8 mouse cellular contexts compared by ENCODE assay signal in the genomic region with DNA sequence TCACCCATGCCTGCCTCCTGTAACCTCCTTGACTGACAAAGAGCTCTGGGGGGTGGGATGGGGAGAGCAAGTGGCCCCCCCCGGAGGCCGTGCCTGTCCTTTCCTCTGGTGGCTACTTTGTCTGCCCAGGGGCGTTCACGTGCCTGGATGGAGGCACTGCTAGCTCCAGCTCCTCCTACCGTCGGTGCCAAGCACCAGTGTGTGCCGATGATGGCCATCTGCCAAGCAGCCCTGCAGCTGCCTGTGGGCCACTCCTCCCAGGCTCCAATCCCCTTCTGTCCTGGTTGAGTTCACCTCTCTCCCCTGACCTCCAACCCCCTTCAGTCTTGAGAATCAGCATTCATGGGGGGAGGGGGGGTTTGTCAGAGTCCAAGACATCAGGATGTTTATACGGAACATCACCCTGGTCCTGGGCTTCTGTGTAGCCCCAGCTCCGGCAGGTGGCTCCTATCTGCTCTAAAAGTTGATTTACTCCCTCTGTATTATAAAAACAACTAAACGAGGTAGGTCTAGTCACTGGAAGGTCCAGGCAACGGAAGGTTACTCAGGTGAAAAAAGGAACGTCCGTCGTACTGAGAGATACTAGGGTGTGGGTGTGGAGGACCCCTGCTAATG. TPM values are rescaled to one million over a fixed set of nuclear protein-coding genes. Genes with fewer than 3 reads are reported as not detected.
DNase-seq lines count a peak whose midpoint lies in the region; ATAC-seq and TF ChIP-seq lines count a peak whose summit lies in the region.

No protein-coding gene starts in this region.

- peaks cover 6% of the 10 kb centered on the region; the same call in 1 of the 2 replicates for H3K4me1 ChIP-seq in heart, embryonic 11.5 days (ENCODE audit: control insufficient read depth, insufficient read depth, low read length)
- H3K4me1 ChIP-seq in kidney, postnatal 0 days (replicated peaks; ENCODE audit: insufficient read depth, low read length): peaks cover 8% of the 10 kb centered on the region; the same call in 1 of the 2 replicates
- no peaks in the 10 kb centered on the region for H3K4me1 ChIP-seq in lung, postnatal 0 days (ENCODE audit: insufficient read depth, low read depth, low read length)
- peaks cover 5% of the 10 kb centered on the region; the same call in 1 of the 2 replicates for H3K4me1 ChIP-seq in stomach, embryonic 14.5 days (ENCODE audit: control insufficient read depth, insufficient read depth, low read length)

- H3K27me3 ChIP-seq in heart, embryonic 11.5 days (ENCODE audit: control insufficient read depth, insufficient read depth, low read length): no peaks in the 10 kb centered on the region
- H3K27me3 ChIP-seq in kidney, postnatal 0 days (ENCODE audit: insufficient read depth, low read length): no peaks in the 10 kb centered on the region
- no peaks in the 10 kb centered on the region for H3K27me3 ChIP-seq in lung, postnatal 0 days (replicated peaks; ENCODE audit: insufficient read depth, low read length)
- no peaks in the 10 kb centered on the region for H3K27me3 ChIP-seq in stomach, embryonic 14.5 days (ENCODE audit: control insufficient read depth, insufficient read depth, low read length)

- peak; percentile 62 for DNase-seq in gastrocnemius, adult 2 months
- DNase-seq in gastrocnemius, adult 8-10 months (ENCODE audit: low spot score in 2 of 2): no peak
- DNase-seq in cerebellum, postnatal 10 days: peak; percentile 85 to 88
- DNase-seq in kidney, postnatal 0 days (ENCODE audit: low spot score): peak; percentile 81
- DNase-seq in lung, postnatal 0 days (ENCODE audit: low spot score): peak; percentile 63
- DNase-seq in spleen, postnatal 14 days (ENCODE audit: low spot score in 2 of 2): no peak

- no peak overlapping the region for H3K27ac ChIP-seq in gastrocnemius, adult 2 months
- 0 out of 2 replicates have a peak overlapping the region, but pooled peaks have one; percentile 46 for H3K27ac ChIP-seq in heart, embryonic 11.5 days (ENCODE audit: low read depth, low read length)
- H3K27ac ChIP-seq in kidney, postnatal 0 days: peak overlapping the region; percentile 54; the same call in 1 of the 2 replicates
- no peak overlapping the region for H3K27ac ChIP-seq in lung, postnatal 0 days (ENCODE audit: low read length)
- H3K27ac ChIP-seq in stomach, embryonic 14.5 days (ENCODE audit: low read length): peak overlapping the region; percentile 33; the same call in 1 of the 2 replicates

- intact Hi-C loops in gastrocnemius, adult 2 months (cut with DNase I): no loop called here

- no peak overlapping the region for H3K9ac ChIP-seq in heart, embryonic 11.5 days (ENCODE audit: low read depth, low read length)
- 0 out of 2 replicates have a peak overlapping the region, but pooled peaks have one; percentile 9 for H3K9ac ChIP-seq in kidney, postnatal 0 days (ENCODE audit: low read depth, low read length)
- H3K9ac ChIP-seq in lung, postnatal 0 days (replicated peaks; ENCODE audit: low read depth): no peak overlapping the region
- H3K9ac ChIP-seq in stomach, embryonic 14.5 days (replicated peaks; ENCODE audit: low read depth, low read length): no peak overlapping the region

- no peak for TF ChIP-seq CTCF in gastrocnemius, adult 2 months (IDR thresholded peaks at IDR 0.05)
- peak; percentile 56 for TF ChIP-seq CTCF in kidney, postnatal 0 days (IDR thresholded peaks at IDR 0.05; ENCODE audit: low read depth)
- peak; percentile 41 for TF ChIP-seq CTCF in lung, postnatal 0 days (IDR thresholded peaks at IDR 0.05)

- H3K4me2 ChIP-seq in heart, embryonic 11.5 days: no peak overlapping the region
- no peak overlapping the region for H3K4me2 ChIP-seq in kidney, postnatal 0 days (ENCODE audit: low read length)
- H3K4me2 ChIP-seq in lung, postnatal 0 days (replicated peaks; ENCODE audit: low read depth, low read length): no peak overlapping the region
- no peak overlapping the region for H3K4me2 ChIP-seq in stomach, embryonic 14.5 days (replicated peaks; ENCODE audit: low read depth, low read length)

- H3K9me3 ChIP-seq in heart, embryonic 11.5 days (replicated peaks; ENCODE audit: control insufficient read depth, low read length): no peaks in the 10 kb centered on the region
- H3K9me3 ChIP-seq in kidney, postnatal 0 days (replicated peaks; ENCODE audit: low read length): no peaks in the 10 kb centered on the region
- no peaks in the 10 kb centered on the region for H3K9me3 ChIP-seq in lung, postnatal 0 days (ENCODE audit: low read length)
- no peaks in the 10 kb centered on the region for H3K9me3 ChIP-seq in stomach, embryonic 14.5 days (ENCODE audit: control insufficient read depth, low read depth, low read length)

- H3K36me3 ChIP-seq in heart, embryonic 11.5 days (ENCODE audit: control insufficient read depth, insufficient read depth, low read length): no peaks in the 10 kb centered on the region
- no peaks in the 10 kb centered on the region for H3K36me3 ChIP-seq in kidney, postnatal 0 days (ENCODE audit: insufficient read depth, low read length)
- H3K36me3 ChIP-seq in lung, postnatal 0 days (ENCODE audit: insufficient read depth, low read length): no peaks in the 10 kb centered on the region
- no peaks in the 10 kb centered on the region for H3K36me3 ChIP-seq in stomach, embryonic 14.5 days (ENCODE audit: control insufficient read depth, insufficient read depth, low read length)

- TF ChIP-seq EP300 in lung, postnatal 0 days (IDR thresholded peaks at IDR 0.05): no peak

- H3K4me3 ChIP-seq in gastrocnemius, adult 2 months: no peak overlapping the region
- no peak overlapping the region for H3K4me3 ChIP-seq in heart, embryonic 11.5 days (ENCODE audit: low read depth, low read length)
- H3K4me3 ChIP-seq in kidney, postnatal 0 days (replicated peaks; ENCODE audit: low read depth, low read length): no peak overlapping the region
- H3K4me3 ChIP-seq in lung, postnatal 0 days (ENCODE audit: low read depth, low read length): no peak overlapping the region
- no peak overlapping the region for H3K4me3 ChIP-seq in stomach, embryonic 14.5 days (ENCODE audit: low read depth, low read length)

- 60% methylated on average over 14 of the region's 14 CpGs for WGBS in heart, embryonic 11.5 days (ENCODE audit: insufficient replicate concordance)
- WGBS in kidney, postnatal 0 days: 14% methylated on average over 14 of the region's 14 CpGs
- 31% methylated on average over 14 of the region's 14 CpGs for WGBS in lung, postnatal 0 days
- 29% methylated on average over 14 of the region's 14 CpGs for WGBS in stomach, embryonic 14.5 days

- peak; percentile 18; the same call in 1 of the 2 replicates for ATAC-seq in heart, embryonic 11.5 days (replicated peaks; ENCODE audit: insufficient number of reproducible peaks, low FRiP score, low TSS enrichment)
- ATAC-seq in kidney, postnatal 0 days (replicated peaks; ENCODE audit: low FRiP score, low read depth): peak; percentile 72
- ATAC-seq in lung, postnatal 0 days: peak; percentile 69
- ATAC-seq in stomach, embryonic 14.5 days (ENCODE audit: insufficient number of reproducible peaks, insufficient read depth, low FRiP score, low read depth): peak; percentile 31; the same call in 1 of the 2 replicates

RNA-seq across cellular contexts. Expression of a gene that starts 57.3 kb away (rescaled TPM):
- total RNA-seq in gastrocnemius, adult 2 months (2021): 10 to 100 TPM; 17.2 to 18.0 TPM
- total RNA-seq in gastrocnemius, adult 8-10 months (2022): 10 to 100 TPM; 16.9 to 23.0 (median 19.1) TPM
- 26.5 and 27.4 TPM in 2 replicates for polyA plus RNA-seq in heart, embryonic 11.5 days (2014; fragmentation: Nextera tagmentation; extraction: Ambion mirVana)
- 29.6 and 32.0 TPM in 2 replicates for polyA plus RNA-seq in kidney, postnatal 0 days (2015; fragmentation: Nextera tagmentation; extraction: Ambion mirVana)
- 88.6 and 89.5 TPM in 2 replicates for polyA plus RNA-seq in lung, postnatal 0 days (2015; fragmentation: Nextera tagmentation; extraction: Ambion mirVana)
- polyA plus RNA-seq in stomach, embryonic 14.5 days (2014; fragmentation: Nextera tagmentation; extraction: Ambion mirVana): 30.6 and 30.8 TPM in 2 replicates

Comparison
In these comparisons a context has a peak if more than half of its experiments do, and no peak if none do; other contexts are left out.
1. DNase-seq: peak in gastrocnemius, adult 2 months (single experiment), cerebellum, postnatal 10 days (2 of 2), kidney, postnatal 0 days (single experiment) and lung, postnatal 0 days (single experiment); none in gastrocnemius, adult 8-10 months (0 of 2) and spleen, postnatal 14 days (0 of 2).
2. H3K27ac ChIP-seq: peak in heart, embryonic 11.5 days (single experiment), kidney, postnatal 0 days (single experiment) and stomach, embryonic 14.5 days (single experiment); none in gastrocnemius, adult 2 months (single experiment) and lung, postnatal 0 days (single experiment).
3. ATAC-seq: peak in every context shown above with its lines; median percentile 72 in kidney, postnatal 0 days; 69 in lung, postnatal 0 days; 31 in stomach, embryonic 14.5 days; 18 in heart, embryonic 11.5 days.